Mouse (Mus musculus) CH12.LX (cell line): ENCODE results near the gene Phf2. TPM values are rescaled to one million over a fixed set of nuclear protein-coding genes. Genes with fewer than 3 reads are reported as not detected.

Experiments used
- DNase-seq: peaks from one replicate; pipeline ENCODE4 v3.0.0-alpha.2; 2013; ENCODE audit errors: extremely low read depth
- H3K27ac ChIP-seq: 2 replicates; pipeline ENCODE4 v1.5.1; 2012; ENCODE audit warnings: low read depth, mild to moderate bottlenecking, control low read depth, moderate library complexity; ENCODE audit not compliant: insufficient read depth
- H3K27me3 ChIP-seq: replicated peaks from 2 replicates; pipeline ENCODE3; 2012; ENCODE audit warnings: inconsistent platforms
- H3K36me3 ChIP-seq, 2 experiments: replicated peaks in 1 of 2; 2 replicates each; pipeline versions ENCODE3 to v1.6.1; 2012; ENCODE audit warnings: inconsistent platforms in 1 of 2, low read length in 1 of 2, mild to moderate bottlenecking in 1 of 2, mixed read lengths in 1 of 2, moderate library complexity in 1 of 2; ENCODE audit not compliant: control insufficient read depth in 1 of 2, insufficient read depth in 1 of 2
- H3K4me1 ChIP-seq, 2 experiments: 2 replicates each; pipeline ENCODE4 v1.6.1; 2012; ENCODE audit warnings: inconsistent platforms in 1 of 2, moderate library complexity in 1 of 2; ENCODE audit not compliant: insufficient read depth in 2 of 2, control insufficient read depth in 1 of 2
- H3K4me2 ChIP-seq: 2 replicates; pipeline ENCODE4 v1.6.1; 2012; ENCODE audit warnings: low read depth, mild to moderate bottlenecking, control low read depth; ENCODE audit not compliant: poor library complexity, insufficient read depth, severe bottlenecking
- H3K4me3 ChIP-seq, 3 experiments: fragments of 150-350 bp in 1 of 3; sonication (generic) in 1 of 3; replicated peaks in 1 of 3; 2 replicates each; pipeline versions ENCODE3 to v1.5.1; 2011 to 2012; ENCODE audit warnings: low read depth in 2 of 3, low read length in 2 of 3, mild to moderate bottlenecking in 2 of 3, moderate library complexity in 2 of 3, control low read depth in 1 of 3, improper control_type of control experiment in 1 of 3, inconsistent platforms in 1 of 3, mixed read lengths in 1 of 3; ENCODE audit not compliant: poor library complexity in 1 of 3
- H3K79me2 ChIP-seq: replicated peaks from 2 replicates; pipeline ENCODE4 v1.6.1; 2012; ENCODE audit warnings: mild to moderate bottlenecking, moderate library complexity; ENCODE audit not compliant: control insufficient read depth, poor library complexity, insufficient read depth, severe bottlenecking; ENCODE audit errors: extremely low read depth
- H3K9ac ChIP-seq: 2 replicates; pipeline ENCODE4 v1.6.1; 2012; ENCODE audit warnings: low read depth, mild to moderate bottlenecking, control low read depth, moderate library complexity; ENCODE audit not compliant: insufficient read depth
- H3K9me3 ChIP-seq: replicated peaks from 2 replicates; pipeline ENCODE3; 2012; ENCODE audit warnings: low read length, inconsistent platforms, mixed read lengths
- CHD2 ChIP-seq: IDR thresholded peaks from 2 replicates; pipeline ENCODE4 v1.6.1; 2011; ENCODE audit warnings: low read length, improper control_type of control experiment
- CTCF ChIP-seq, 2 experiments: IDR thresholded peaks in 1 of 2; conservative IDR thresholded peaks in 1 of 2; 2 replicates each; pipeline ENCODE4 v1.5.1; 2011 to 2012; ENCODE audit warnings: low read depth in 2 of 2, low read length in 2 of 2, improper control_type of control experiment in 1 of 2, inconsistent platforms in 1 of 2, mild to moderate bottlenecking in 1 of 2, moderate library complexity in 1 of 2
- E2F4 ChIP-seq: IDR thresholded peaks from 2 replicates; pipeline ENCODE4 v1.6.1; 2011; ENCODE audit warnings: low read depth, low read length, improper control_type of control experiment; ENCODE audit not compliant: insufficient replicate concordance
- ELF1 ChIP-seq: IDR thresholded peaks from 2 replicates; pipeline ENCODE4 v1.6.1; 2014; ENCODE audit warnings: low read depth, mild to moderate bottlenecking, inconsistent platforms, low read length, improper control_type of control experiment
- EP300 ChIP-seq: IDR thresholded peaks from 2 replicates; pipeline ENCODE4 v1.6.1; 2011; ENCODE audit warnings: low read length, improper control_type of control experiment
- ETS1 ChIP-seq: conservative IDR thresholded peaks from 2 replicates; pipeline ENCODE4 v1.6.1; 2012; ENCODE audit warnings: low read depth, mild to moderate bottlenecking, inconsistent platforms, low read length, improper control_type of control experiment, moderate library complexity
- JUN ChIP-seq: IDR thresholded peaks from 2 replicates; pipeline ENCODE4 v1.6.1; 2011; ENCODE audit warnings: low read depth, mild to moderate bottlenecking, low read length, improper control_type of control experiment, moderate library complexity; ENCODE audit not compliant: insufficient read depth
- JUND ChIP-seq: conservative IDR thresholded peaks from 2 replicates; pipeline ENCODE4 v1.6.1; 2011; ENCODE audit warnings: low read depth, low read length, improper control_type of control experiment
- MAFK ChIP-seq: IDR thresholded peaks from 2 replicates; pipeline ENCODE4 v1.6.1; 2011; ENCODE audit warnings: low read length, improper control_type of control experiment; ENCODE audit not compliant: insufficient replicate concordance
- MAX ChIP-seq: IDR thresholded peaks from 2 replicates; pipeline ENCODE4 v1.6.1; 2011; ENCODE audit warnings: low read length, improper control_type of control experiment
- MAZ ChIP-seq: IDR thresholded peaks from 2 replicates; pipeline ENCODE4 v1.6.1; 2012; ENCODE audit warnings: low read depth, mild to moderate bottlenecking, inconsistent platforms, low read length, improper control_type of control experiment, moderate library complexity
- MEF2A ChIP-seq: IDR thresholded peaks from 2 replicates; pipeline ENCODE4 v1.6.1; 2014; ENCODE audit warnings: low read depth, mild to moderate bottlenecking, inconsistent platforms, low read length, improper control_type of control experiment, borderline replicate concordance
- MXI1 ChIP-seq: IDR thresholded peaks from 2 replicates; pipeline ENCODE4 v1.6.1; 2011; ENCODE audit warnings: mild to moderate bottlenecking, low read depth, low read length, improper control_type of control experiment
- NELFE ChIP-seq: IDR thresholded peaks from 2 replicates; pipeline ENCODE4 v1.6.1; 2011; ENCODE audit warnings: low read depth, low read length, improper control_type of control experiment
- RAD21 ChIP-seq: IDR thresholded peaks from 2 replicates; pipeline ENCODE4 v1.6.1; 2011; ENCODE audit warnings: low read depth, mild to moderate bottlenecking, low read length, improper control_type of control experiment, moderate library complexity
- RCOR1 ChIP-seq: conservative IDR thresholded peaks from 2 replicates; pipeline ENCODE4 v1.6.1; 2012; ENCODE audit warnings: low read depth, mild to moderate bottlenecking, inconsistent platforms, low read length, improper control_type of control experiment
- SIN3A ChIP-seq: IDR thresholded peaks from 2 replicates; pipeline ENCODE4 v1.6.1; 2012; ENCODE audit warnings: low read length, improper control_type of control experiment, inconsistent platforms
- UBTF ChIP-seq: IDR thresholded peaks from 2 replicates; pipeline ENCODE4 v1.6.1; 2012; ENCODE audit warnings: low read depth, mild to moderate bottlenecking, inconsistent platforms, low read length, improper control_type of control experiment, moderate library complexity
- USF1 ChIP-seq: IDR thresholded peaks from 2 replicates; pipeline ENCODE4 v1.6.1; 2014; ENCODE audit warnings: low read depth, mild to moderate bottlenecking, inconsistent platforms, low read length, improper control_type of control experiment
- USF2 ChIP-seq: conservative IDR thresholded peaks from 2 replicates; pipeline ENCODE4 v1.6.1; 2011; ENCODE audit warnings: low read depth, low read length, improper control_type of control experiment
- ZC3H11A ChIP-seq: IDR thresholded peaks from 2 replicates; pipeline ENCODE4 v1.6.1; 2012; ENCODE audit warnings: low read depth, mild to moderate bottlenecking, inconsistent platforms, low read length, improper control_type of control experiment
- ZKSCAN1 ChIP-seq: IDR thresholded peaks from 2 replicates; pipeline ENCODE4 v1.6.1; 2012; ENCODE audit warnings: low read depth, inconsistent platforms, low read length, improper control_type of control experiment, borderline replicate concordance
- ZMIZ1 ChIP-seq: IDR thresholded peaks from 2 replicates; pipeline ENCODE4 v1.6.1; 2012; ENCODE audit warnings: low read depth, mild to moderate bottlenecking, inconsistent platforms, low read length, improper control_type of control experiment
- dilution Hi-C: fragments of 300-500 bp; cut with MboI; formaldehyde crosslinking; loops from 2 replicates; pipeline ENCODE4 v1.14.3; 2020; ENCODE audit warnings: low sequenced_read_pairs; ENCODE audit not compliant: extremely low pct_unique_long_range_greater_than_20kb, extremely low pct_ligation_motif_present
- in situ Hi-C: fragments of 300-500 bp; cut with MboI; formaldehyde crosslinking; loops from 3 replicates; pipeline ENCODE4 v1.14.3; 2019; ENCODE audit warnings: low sequenced_read_pairs, low pct_ligation_motif_present, low pct_unique_long_range_greater_than_20kb, mixed read lengths
- polyA plus RNA-seq: library from polyadenylated mRNA; unstranded; fragments of >175 nt; gene quantifications from 2 replicates; pipeline ENCODE4 v1.2.1, GENCODE M21; 2012; ENCODE audit warnings: low read depth; ENCODE audit not compliant: insufficient read length
- total RNA-seq, 2 experiments: library from RNA; depleted of rRNA; stranded (reverse); fragments of 300-350 nt in 1 of 2; fragments of >200 nt in 1 of 2; gene quantifications; 2 replicates each; pipeline ENCODE4 v1.2.3; 2012 to 2014

Phf2 gene
- total and polyA plus RNA-seq, 3 experiments, result 2.3 to 14.2 (median 6.7) TPM

GRCm38 (mm10) chr13:48829780-48830179, 41.1 kb downstream of the Phf2 start:
- in situ Hi-C loops, result no loop called here
- H3K36me3 ChIP-seq, result peaks cover 26 to 86% of the 10 kb centered on the region in 2 experiments

GRCm38 (mm10) chr13:48822871-48823270, 48.0 kb downstream of the Phf2 start:
- no peaks in the 10 kb centered on the region for H3K27me3 ChIP-seq

More at GRCm38 (mm10) chr13:48829780-48830179, 41.1 kb downstream of the Phf2 start:
- Histone ChIP-seq H3K27me3 (no peaks in the 10 kb centered on the region), H3K4me1 (peaks cover 0 to 11% of the 10 kb centered on the region in 2 experiments; a peak in 3 of 4 replicates), H3K4me2 (no peak overlapping the region), H3K27ac (no peak overlapping the region), H3K79me2 (no peaks in the 10 kb centered on the region), H3K9me3 (no peaks in the 10 kb centered on the region), H3K9ac (no peak overlapping the region), H3K4me3 (no peak overlapping the region)
- TF ChIP-seq RAD21, result no peak
- TF ChIP-seq UBTF, result no peak
- TF ChIP-seq MAX, result no peak
- TF ChIP-seq SIN3A, result no peak
- TF ChIP-seq JUN, result no peak
- TF ChIP-seq CHD2, result no peak
- no peak for TF ChIP-seq ZC3H11A
- no peak for TF ChIP-seq ZMIZ1
- TF ChIP-seq ETS1, result no peak
- TF ChIP-seq ZKSCAN1, result no peak
- no peak for TF ChIP-seq NELFE
- TF ChIP-seq E2F4, result no peak
- dilution Hi-C loops, result no loop called here
- no peak for DNase-seq

More at GRCm38 (mm10) chr13:48822871-48823270, 48.0 kb downstream of the Phf2 start:
- no peaks in the 10 kb centered on the region for H3K9me3 ChIP-seq
- no peak overlapping the region for H3K27ac ChIP-seq
- no peak for DNase-seq
- dilution Hi-C loops, result no loop called here
- H3K4me2 ChIP-seq, result no peak overlapping the region
- no peak overlapping the region for H3K4me3 ChIP-seq
- no peaks in the 10 kb centered on the region for H3K79me2 ChIP-seq
- H3K36me3 ChIP-seq, result peaks cover 58 to 97% of the 10 kb centered on the region in 2 experiments
- H3K4me1 ChIP-seq, result no peaks in the 10 kb centered on the region; a peak in 1 of 4 replicates
- in situ Hi-C loops, result loop anchor here (25.0 kb wide), 1 partner anchor 286 kb away; no protein-coding TSS in a partner anchor
- no peak overlapping the region for H3K9ac ChIP-seq
- TF ChIP-seq CTCF (conservative IDR thresholded peaks at IDR 0.05 in 1 of 2, IDR thresholded peaks at IDR 0.05 in 1 of 2; ENCODE audit: low read depth in 2 of 2, low read length in 2 of 2), result no peak
- no peak for TF ChIP-seq ETS1
- no peak for TF ChIP-seq UBTF
- TF ChIP-seq MEF2A, result no peak
- TF ChIP-seq USF2, result no peak
- no peak for TF ChIP-seq MAFK
- TF ChIP-seq JUND, result no peak
- TF ChIP-seq RAD21, result no peak
- no peak for TF ChIP-seq MAX
- TF ChIP-seq EP300, result no peak
- TF ChIP-seq JUN, result no peak
- no peak for TF ChIP-seq ELF1
- no peak for TF ChIP-seq MAZ
- no peak for TF ChIP-seq USF1
- no peak for TF ChIP-seq RCOR1
- no peak for TF ChIP-seq NELFE
- no peak for TF ChIP-seq MXI1
